Mouse (Mus musculus) liver, embryonic 14 days (tissue): ENCODE measurements around the gene Epas1. TPM values are rescaled to one million over a fixed set of nuclear protein-coding genes. Genes with fewer than 3 reads are reported as not detected.

Experiments used
- polyA plus RNA-seq: library from polyadenylated mRNA; depleted of rRNA; stranded (reverse); fragments of >200 nt; gene quantifications from 2 replicates; pipeline ENCODE4 v1.2.3, GENCODE M21; 2012; rRNA removed

Epas1 gene
- polyA plus RNA-seq, result 2.5 and 3.1 TPM in 2 replicates

DNA sequence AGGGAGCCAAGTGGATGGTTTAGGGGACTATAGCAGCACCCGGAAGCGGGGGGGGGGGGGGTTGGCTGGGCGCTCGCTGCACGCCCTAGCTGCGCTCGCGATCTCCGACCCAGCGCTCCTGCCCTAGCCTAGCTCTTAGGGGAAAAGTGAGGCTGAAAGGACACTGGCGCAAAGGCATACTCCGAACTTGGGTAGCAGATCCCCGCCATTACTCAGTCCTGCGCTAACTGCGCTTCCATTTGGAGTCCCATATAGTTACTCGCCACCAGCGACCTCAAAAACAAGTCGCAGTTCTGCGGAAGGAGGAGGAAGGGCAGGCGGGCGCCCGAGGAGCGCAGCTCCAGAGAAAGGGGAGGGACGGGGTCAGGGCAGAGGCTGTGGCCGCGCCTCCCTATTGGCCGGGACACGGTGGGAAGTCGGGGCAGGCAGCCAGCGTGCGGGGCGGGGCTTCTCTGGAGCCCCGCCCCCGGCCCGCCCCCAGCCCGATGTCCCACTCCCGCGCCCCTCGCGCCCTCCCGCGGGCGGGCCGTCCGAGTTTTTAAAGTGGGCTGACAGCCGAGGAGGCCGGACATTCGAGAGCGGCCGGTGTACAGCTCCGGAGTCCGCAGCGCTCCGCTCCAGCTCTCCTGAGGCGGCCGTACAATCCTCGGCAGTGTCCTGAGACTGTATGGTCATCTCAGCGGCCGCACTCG is at the start of gene Epas1:
TSS of gene Epas1 (plus strand) at position 571 of the 692 bp plus-strand sequence.

Other genes starting within 250 kb of the Epas1 start
- not detected in 2 replicates for gene Gm10309, start 248.5 kb upstream of the Epas1 start, polyA plus RNA-seq
- gene Tmem247, start 163.6 kb downstream of the Epas1 start, polyA plus RNA-seq, result not detected in 2 replicates
- gene Atp6v1e2, start 194.2 kb downstream of the Epas1 start, polyA plus RNA-seq, result not detected in 2 replicates
- 1.8 and 2.2 TPM in 2 replicates for gene Rhoq, start 209.4 kb downstream of the Epas1 start, polyA plus RNA-seq